Mouse (Mus musculus): ENCODE results near the gene Ntf5.

The Ntf5 gene

GRCm38 (mm10) chr7:45403532-45404261 lies 9.8 kb upstream of the Ntf5 start:
- peak; percentile 63 for DNase-seq (ENCODE audit: extremely low read depth, low read depth)

- no peak for DNase-seq (ENCODE audit: extremely low read depth, low read depth)
Measured at GRCm38 (mm10) chr7:45405091-45406075, 8.1 kb upstream of the Ntf5 start, which contains the start of gene Kcna7. Kcna7 (plus strand) TSS chr7:45405653.

- DNase-seq (ENCODE audit: extremely low read depth, low read depth) = no peak
Measured at GRCm38 (mm10) chr7:45406157-45407156, 7.0 kb upstream of the Ntf5 start.

- DNase-seq (ENCODE audit: extremely low read depth, low read depth) = no peak
Measured at GRCm38 (mm10) chr7:45407836-45408235, 5.7 kb upstream of the Ntf5 start.

GRCm38 (mm10) chr7:45408351-45408750 lies 5.1 kb upstream of the Ntf5 start:
- no peak for DNase-seq (ENCODE audit: extremely low read depth, low read depth)

- no peak for DNase-seq (ENCODE audit: extremely low read depth, low read depth)
Measured at GRCm38 (mm10) chr7:45408949-45409348, 4.5 kb upstream of the Ntf5 start.

- no peak for DNase-seq (ENCODE audit: extremely low read depth, low read depth)
Measured at GRCm38 (mm10) chr7:45409497-45410163, 3.9 kb upstream of the Ntf5 start.

GRCm38 (mm10) chr7:45412421-45412820 lies 1.1 kb upstream of the Ntf5 start:
- DNase-seq (ENCODE audit: extremely low read depth, low read depth) = no peak

GRCm38 (mm10) chr7:45413864-45414739 lies 607 bp downstream of the Ntf5 start:
- no peak for DNase-seq (ENCODE audit: extremely low read depth, low read depth)

- DNase-seq (ENCODE audit: extremely low read depth, low read depth) = no peak
Measured at GRCm38 (mm10) chr7:45414740-45415224, 1.3 kb downstream of the Ntf5 start.

GRCm38 (mm10) chr7:45415636-45416035 lies 2.1 kb downstream of the Ntf5 start:
- no peak for DNase-seq (ENCODE audit: extremely low read depth, low read depth)

GRCm38 (mm10) chr7:45417962-45418492 lies 4.5 kb downstream of the Ntf5 start:
- DNase-seq (ENCODE audit: extremely low read depth, low read depth) = no peak

GRCm38 (mm10) chr7:45419859-45420614 lies 6.5 kb downstream of the Ntf5 start:
- no peak for DNase-seq (ENCODE audit: extremely low read depth, low read depth)

GRCm38 (mm10) chr7:45420615-45420919 lies 7.1 kb downstream of the Ntf5 start, which contains the start of gene Lhb:
Lhb (plus strand) TSS chr7:45420820.
- DNase-seq (ENCODE audit: extremely low read depth, low read depth) = no peak

- DNase-seq (ENCODE audit: extremely low read depth, low read depth) = no peak
Measured at GRCm38 (mm10) chr7:45421194-45421593, 7.7 kb downstream of the Ntf5 start.

- DNase-seq (ENCODE audit: extremely low read depth, low read depth) = no peak
Measured at GRCm38 (mm10) chr7:45426556-45426955, 13.1 kb downstream of the Ntf5 start.

- DNase-seq (ENCODE audit: extremely low read depth, low read depth) = no peak
Measured at GRCm38 (mm10) chr7:45433835-45434202, 20.3 kb downstream of the Ntf5 start.

- peak; percentile 99 for DNase-seq (ENCODE audit: extremely low read depth, low read depth)
Measured at GRCm38 (mm10) chr7:45434203-45435015, 20.9 kb downstream of the Ntf5 start, which contains the start of gene Gys1. Gys1 (plus strand) TSS chr7:45434844.

Measured in MEL-GATA-1-ER (cell line).